Mouse (Mus musculus): ENCODE data around the gene Padi1.

GRCm38 (mm10) chr4:140780507-140780906 lies 65.1 kb downstream of the Padi1 start:
- TF ChIP-seq CTCF (IDR thresholded peaks at IDR 0.05; ENCODE audit: low read depth, low read length) (no peak), POLR2A (IDR thresholded peaks at IDR 0.05; ENCODE audit: extremely low read depth, insufficient read depth, low read length) (no peak)
